Mouse (Mus musculus) liver, embryonic 14.5 days (tissue): ENCODE data around the gene Polr2h.

ENCODE experiments used
- CTCF ChIP-seq: IDR thresholded peaks from 2 replicates; pipeline ENCODE4 v1.5.1; 2016; ENCODE audit warnings: antibody characterized with exemption, low read depth, control low read depth
- EP300 ChIP-seq: IDR thresholded peaks from 2 replicates; pipeline ENCODE4 v1.6.1; 2016; ENCODE audit warnings: antibody characterized with exemption, low read depth

- no peak for TF ChIP-seq CTCF
- no peak for TF ChIP-seq EP300
Observed at GRCm38 (mm10) chr16:20694781-20695180, 22.7 kb upstream of the Polr2h start.
